Mouse (Mus musculus): ENCODE measurements around the gene Ywhae. TPM values are rescaled to one million over a fixed set of nuclear protein-coding genes. Genes with fewer than 3 reads are reported as not detected.

The Ywhae gene
- polyA plus RNA-seq, 1 experiment: 612 TPM

GRCm38 (mm10) chr11:75781919-75782318 is 49.2 kb downstream of the Ywhae start:
- Histone ChIP-seq H3ac (ENCODE audit: control insufficient read depth, insufficient read length) (no peak overlapping the region), H3K79me2 (ENCODE audit: control insufficient read depth, insufficient read depth) (no peaks in the 10 kb centered on the region), H3K4me3 (no peak overlapping the region), H3K27me3 (ENCODE audit: control insufficient read depth, insufficient read depth, insufficient read length) (peaks cover 24% of the 10 kb centered on the region), H3K4me2 (ENCODE audit: low read depth) (no peak overlapping the region), H3K36me3 (ENCODE audit: control insufficient read depth, insufficient read depth) (no peaks in the 10 kb centered on the region)
- TF ChIP-seq POLR2AphosphoS2 (IDR thresholded peaks at IDR 0.05; ENCODE audit: insufficient read length, low read depth): no peak
- no peak for TF ChIP-seq MYOG (IDR thresholded peaks at IDR 0.05; ENCODE audit: control insufficient read depth in 1 of 3, insufficient read depth in 1 of 3, insufficient read length in 2 of 3, low read depth in 2 of 3)
- no peak for TF ChIP-seq SRF (IDR thresholded peaks at IDR 0.05; ENCODE audit: control insufficient read depth, insufficient read length, low read depth)
- no peak for TF ChIP-seq REST (IDR thresholded peaks at IDR 0.05; ENCODE audit: insufficient read depth, insufficient read length)
- TF ChIP-seq MYOD1 (IDR thresholded peaks at IDR 0.05; ENCODE audit: control insufficient read depth in 1 of 3, insufficient read length in 2 of 3, low read depth in 2 of 3): no peak

GRCm38 (mm10) chr11:75783799-75784198 is 51.1 kb downstream of the Ywhae start:
- no peak overlapping the region for H3ac ChIP-seq (ENCODE audit: control insufficient read depth, insufficient read length)
- H3K79me2 ChIP-seq (ENCODE audit: control insufficient read depth, insufficient read depth): no peaks in the 10 kb centered on the region
- TF ChIP-seq POLR2A (IDR thresholded peaks at IDR 0.05; ENCODE audit: insufficient read length, low read depth) (no peak), MYOG (IDR thresholded peaks at IDR 0.05; ENCODE audit: control insufficient read depth in 1 of 3, insufficient read depth in 1 of 3, insufficient read length in 2 of 3, low read depth in 2 of 3) (peak in 2 of 3 experiments; percentile 23 to 83), TCF12 (IDR thresholded peaks at IDR 0.05; ENCODE audit: insufficient read depth, poor library complexity, severe bottlenecking) (no peak), MAX (IDR thresholded peaks at IDR 0.05; ENCODE audit: low read depth) (no peak), REST (IDR thresholded peaks at IDR 0.05; ENCODE audit: insufficient read depth, insufficient read length) (no peak), SRF (IDR thresholded peaks at IDR 0.05; ENCODE audit: control insufficient read depth, insufficient read length, low read depth) (no peak), CEBPB (IDR thresholded peaks at IDR 0.05; ENCODE audit: insufficient read depth, poor library complexity, severe bottlenecking) (no peak), MYOD1 (IDR thresholded peaks at IDR 0.05; ENCODE audit: control insufficient read depth in 1 of 3, insufficient read length in 2 of 3, low read depth in 2 of 3) (peak in 2 of 3 experiments; percentile 16 to 70), USF1 (IDR thresholded peaks at IDR 0.05; ENCODE audit: low read depth) (no peak)
- H3K36me3 ChIP-seq (ENCODE audit: control insufficient read depth, insufficient read depth): no peaks in the 10 kb centered on the region
- no peak overlapping the region for H3K4me2 ChIP-seq (ENCODE audit: low read depth)
- no peak overlapping the region for H3K4me3 ChIP-seq
- peaks cover 16% of the 10 kb centered on the region for H3K27me3 ChIP-seq (ENCODE audit: control insufficient read depth, insufficient read depth, insufficient read length)

GRCm38 (mm10) chr11:75785897-75786296 is 53.2 kb downstream of the Ywhae start:
- peaks cover 26% of the 10 kb centered on the region for H3K27me3 ChIP-seq (ENCODE audit: control insufficient read depth, insufficient read depth, insufficient read length)
- no peak overlapping the region for H3ac ChIP-seq (ENCODE audit: control insufficient read depth, insufficient read length)
- H3K36me3 ChIP-seq (ENCODE audit: control insufficient read depth, insufficient read depth): no peaks in the 10 kb centered on the region
- H3K79me2 ChIP-seq (ENCODE audit: control insufficient read depth, insufficient read depth): no peaks in the 10 kb centered on the region
- no peak overlapping the region for H3K4me2 ChIP-seq (ENCODE audit: low read depth)
- no peak overlapping the region for H3K4me3 ChIP-seq
- TF ChIP-seq MYOD1 (IDR thresholded peaks at IDR 0.05; ENCODE audit: control insufficient read depth in 1 of 3, insufficient read length in 2 of 3, low read depth in 2 of 3) (no peak), REST (IDR thresholded peaks at IDR 0.05; ENCODE audit: insufficient read depth, insufficient read length) (no peak), CEBPB (IDR thresholded peaks at IDR 0.05; ENCODE audit: insufficient read depth, poor library complexity, severe bottlenecking) (no peak), SRF (IDR thresholded peaks at IDR 0.05; ENCODE audit: control insufficient read depth, insufficient read length, low read depth) (no peak), TCF12 (IDR thresholded peaks at IDR 0.05; ENCODE audit: insufficient read depth, poor library complexity, severe bottlenecking) (no peak), POLR2AphosphoS2 (IDR thresholded peaks at IDR 0.05; ENCODE audit: insufficient read length, low read depth) (no peak), POLR2A (IDR thresholded peaks at IDR 0.05; ENCODE audit: insufficient read length, low read depth) (no peak), MAX (IDR thresholded peaks at IDR 0.05; ENCODE audit: low read depth) (no peak), E2F4 (IDR thresholded peaks at IDR 0.05; ENCODE audit: insufficient read depth) (no peak), USF1 (IDR thresholded peaks at IDR 0.05; ENCODE audit: low read depth) (no peak), MYOG (IDR thresholded peaks at IDR 0.05; ENCODE audit: control insufficient read depth in 1 of 3, insufficient read depth in 1 of 3, insufficient read length in 2 of 3, low read depth in 2 of 3) (no peak), TCF3 (IDR thresholded peaks at IDR 0.05; ENCODE audit: insufficient read length, low read depth) (no peak)

GRCm38 (mm10) chr11:75792535-75792934 is 59.9 kb downstream of the Ywhae start:
- Histone ChIP-seq H3K79me2 (ENCODE audit: control insufficient read depth, insufficient read depth) (no peaks in the 10 kb centered on the region), H3ac (ENCODE audit: control insufficient read depth, insufficient read length) (no peak overlapping the region), H3K4me3 (no peak overlapping the region), H3K27me3 (ENCODE audit: control insufficient read depth, insufficient read depth, insufficient read length) (peaks cover 60% of the 10 kb centered on the region), H3K4me2 (ENCODE audit: low read depth) (no peak overlapping the region), H3K36me3 (ENCODE audit: control insufficient read depth, insufficient read depth) (no peaks in the 10 kb centered on the region)
- no peak for TF ChIP-seq REST (IDR thresholded peaks at IDR 0.05; ENCODE audit: insufficient read depth, insufficient read length)
- TF ChIP-seq TCF3 (IDR thresholded peaks at IDR 0.05; ENCODE audit: insufficient read length, low read depth): no peak
- TF ChIP-seq MYOG (IDR thresholded peaks at IDR 0.05; ENCODE audit: control insufficient read depth in 1 of 3, insufficient read depth in 1 of 3, insufficient read length in 2 of 3, low read depth in 2 of 3): no peak
- TF ChIP-seq E2F4 (IDR thresholded peaks at IDR 0.05; ENCODE audit: insufficient read depth): no peak
- TF ChIP-seq USF1 (IDR thresholded peaks at IDR 0.05; ENCODE audit: low read depth): peak; percentile 94
- TF ChIP-seq MAX (IDR thresholded peaks at IDR 0.05; ENCODE audit: low read depth): no peak
- TF ChIP-seq POLR2AphosphoS2 (IDR thresholded peaks at IDR 0.05; ENCODE audit: insufficient read length, low read depth): no peak
- TF ChIP-seq POLR2A (IDR thresholded peaks at IDR 0.05; ENCODE audit: insufficient read length, low read depth): no peak
- TF ChIP-seq MYOD1 (IDR thresholded peaks at IDR 0.05; ENCODE audit: control insufficient read depth in 1 of 3, insufficient read length in 2 of 3, low read depth in 2 of 3): no peak

GRCm38 (mm10) chr11:75793351-75793750 is 60.7 kb downstream of the Ywhae start:
- no peak overlapping the region for H3K4me3 ChIP-seq
- H3K79me2 ChIP-seq (ENCODE audit: control insufficient read depth, insufficient read depth): no peaks in the 10 kb centered on the region
- H3K36me3 ChIP-seq (ENCODE audit: control insufficient read depth, insufficient read depth): no peaks in the 10 kb centered on the region
- H3K4me2 ChIP-seq (ENCODE audit: low read depth): no peak overlapping the region
- H3K27me3 ChIP-seq (ENCODE audit: control insufficient read depth, insufficient read depth, insufficient read length): peaks cover 60% of the 10 kb centered on the region
- H3ac ChIP-seq (ENCODE audit: control insufficient read depth, insufficient read length): no peak overlapping the region
- TF ChIP-seq REST (IDR thresholded peaks at IDR 0.05; ENCODE audit: insufficient read depth, insufficient read length) (no peak), MAX (IDR thresholded peaks at IDR 0.05; ENCODE audit: low read depth) (no peak), USF1 (IDR thresholded peaks at IDR 0.05; ENCODE audit: low read depth) (no peak), SRF (IDR thresholded peaks at IDR 0.05; ENCODE audit: control insufficient read depth, insufficient read length, low read depth) (no peak), TCF3 (IDR thresholded peaks at IDR 0.05; ENCODE audit: insufficient read length, low read depth) (no peak), CEBPB (IDR thresholded peaks at IDR 0.05; ENCODE audit: insufficient read depth, poor library complexity, severe bottlenecking) (no peak), E2F4 (IDR thresholded peaks at IDR 0.05; ENCODE audit: insufficient read depth) (no peak), MYOG (IDR thresholded peaks at IDR 0.05; ENCODE audit: control insufficient read depth in 1 of 3, insufficient read depth in 1 of 3, insufficient read length in 2 of 3, low read depth in 2 of 3) (no peak), MYOD1 (IDR thresholded peaks at IDR 0.05; ENCODE audit: control insufficient read depth in 1 of 3, insufficient read length in 2 of 3, low read depth in 2 of 3) (no peak), POLR2A (IDR thresholded peaks at IDR 0.05; ENCODE audit: insufficient read length, low read depth) (no peak), TCF12 (IDR thresholded peaks at IDR 0.05; ENCODE audit: insufficient read depth, poor library complexity, severe bottlenecking) (no peak), POLR2AphosphoS2 (IDR thresholded peaks at IDR 0.05; ENCODE audit: insufficient read length, low read depth) (no peak)

Data from myocyte (in vitro differentiated cells).